Mouse (Mus musculus): ENCODE data around the gene Gm48552. TPM values are rescaled to one million over a fixed set of nuclear protein-coding genes. Genes with fewer than 3 reads are reported as not detected.

Gene Gm48552
- polyA plus RNA-seq, 1 experiment from 2014 or later = 2.7 TPM

DNA sequence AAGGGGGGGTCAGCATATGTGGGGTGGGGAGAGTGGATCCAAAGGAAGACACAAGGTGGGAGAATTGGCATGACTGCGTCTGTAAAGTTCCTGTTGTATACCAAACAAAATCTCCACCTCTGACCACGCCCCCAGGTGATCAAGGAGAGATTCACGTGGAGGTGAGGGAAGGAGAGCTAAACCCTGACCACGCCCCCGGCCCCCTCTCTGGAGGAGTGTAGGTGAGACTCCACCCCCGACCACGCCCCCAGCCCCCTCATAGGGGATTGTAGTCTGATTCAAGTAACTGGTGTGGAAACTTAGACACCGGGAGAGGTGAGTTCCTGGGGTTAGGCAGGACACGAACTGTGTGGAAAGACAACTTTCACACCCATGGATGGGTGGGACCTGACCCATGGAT is 15.3 kb downstream of the Gm48552 start:
- H3K4me1 ChIP-seq (replicated peaks) = peaks cover 63% of the 10 kb centered on the region
- H3K27ac ChIP-seq (replicated peaks) = no peak overlapping the region
- peaks cover 9% of the 10 kb centered on the region; the same call in 1 of the 2 replicates for H3K27me3 ChIP-seq
- ATAC-seq (ENCODE audit: low FRiP score, low read depth) = no peak
- H3K36me3 ChIP-seq = peaks cover 29% of the 10 kb centered on the region
- H3K9me3 ChIP-seq = no peaks in the 10 kb centered on the region
- 22% methylated on average over 9 of the region's 9 CpGs for WGBS
- H3K4me3 ChIP-seq = no peak overlapping the region
- no peak overlapping the region for H3K9ac ChIP-seq
- H3K4me2 ChIP-seq = no peak overlapping the region

GRCm38 (mm10) chr10:81404720-81405119 is 15.9 kb downstream of the Gm48552 start:
- Histone ChIP-seq H3K27me3 (peaks cover 9% of the 10 kb centered on the region; the same call in 1 of the 2 replicates), H3K4me3 (no peak overlapping the region), H3K4me2 (no peak overlapping the region; the same call in 1 of the 2 replicates), H3K4me1 (replicated peaks) (peaks cover 69% of the 10 kb centered on the region), H3K9me3 (no peaks in the 10 kb centered on the region), H3K9ac (no peak overlapping the region), H3K27ac (replicated peaks) (no peak overlapping the region), H3K36me3 (peaks cover 29% of the 10 kb centered on the region)
- 54% methylated on average over 18 of the region's 18 CpGs for WGBS
- ATAC-seq (ENCODE audit: low FRiP score, low read depth) = no peak

GRCm38 (mm10) chr10:81405588-81406201 is 16.9 kb downstream of the Gm48552 start:
- H3K9me3 ChIP-seq = no peaks in the 10 kb centered on the region
- no peak overlapping the region for H3K27ac ChIP-seq (replicated peaks)
- H3K4me1 ChIP-seq (replicated peaks) = peaks cover 69% of the 10 kb centered on the region
- no peak for ATAC-seq (ENCODE audit: low FRiP score, low read depth)
- no peak overlapping the region for H3K4me2 ChIP-seq
- H3K36me3 ChIP-seq = peaks cover 29% of the 10 kb centered on the region
- WGBS = 46% methylated on average over 13 of the region's 13 CpGs
- no peak overlapping the region for H3K4me3 ChIP-seq
- no peak overlapping the region for H3K9ac ChIP-seq
- peaks cover 9% of the 10 kb centered on the region; the same call in 1 of the 2 replicates for H3K27me3 ChIP-seq

- peaks cover 9% of the 10 kb centered on the region; the same call in 1 of the 2 replicates for H3K27me3 ChIP-seq
- peak overlapping the region; percentile 36 for H3K4me2 ChIP-seq
- WGBS = 30% methylated on average over 24 of the region's 24 CpGs
- peak overlapping the region; percentile 28; the same call in 1 of the 2 replicates for H3K27ac ChIP-seq (replicated peaks)
- H3K9ac ChIP-seq = 0 out of 2 replicates have a peak overlapping the region, but pooled peaks have one; percentile 21
- ATAC-seq (ENCODE audit: low FRiP score, low read depth) = no peak
- peaks cover 29% of the 10 kb centered on the region for H3K36me3 ChIP-seq
- H3K4me3 ChIP-seq = peak overlapping the region; percentile 17; the same call in 1 of the 2 replicates
- no peaks in the 10 kb centered on the region for H3K9me3 ChIP-seq
- peaks cover 70% of the 10 kb centered on the region for H3K4me1 ChIP-seq (replicated peaks)
Observed at GRCm38 (mm10) chr10:81406504-81407440, 18.0 kb downstream of the Gm48552 start.

- no peaks in the 10 kb centered on the region for H3K9me3 ChIP-seq
- 0 out of 2 replicates have a peak overlapping the region, but pooled peaks have one; percentile 21 for H3K9ac ChIP-seq
- peak overlapping the region; percentile 36 for H3K4me2 ChIP-seq
- H3K27ac ChIP-seq (replicated peaks) = peak overlapping the region; percentile 28; the same call in 1 of the 2 replicates
- WGBS = 27% methylated on average over 31 of the region's 31 CpGs
- peak overlapping the region; percentile 17; the same call in 1 of the 2 replicates for H3K4me3 ChIP-seq
- H3K36me3 ChIP-seq = peaks cover 29% of the 10 kb centered on the region
- no peak for ATAC-seq (ENCODE audit: low FRiP score, low read depth)
- H3K27me3 ChIP-seq = peaks cover 9% of the 10 kb centered on the region; the same call in 1 of the 2 replicates
- H3K4me1 ChIP-seq (replicated peaks) = peaks cover 69% of the 10 kb centered on the region
Observed at GRCm38 (mm10) chr10:81407539-81408423, 19.0 kb downstream of the Gm48552 start.

DNA sequence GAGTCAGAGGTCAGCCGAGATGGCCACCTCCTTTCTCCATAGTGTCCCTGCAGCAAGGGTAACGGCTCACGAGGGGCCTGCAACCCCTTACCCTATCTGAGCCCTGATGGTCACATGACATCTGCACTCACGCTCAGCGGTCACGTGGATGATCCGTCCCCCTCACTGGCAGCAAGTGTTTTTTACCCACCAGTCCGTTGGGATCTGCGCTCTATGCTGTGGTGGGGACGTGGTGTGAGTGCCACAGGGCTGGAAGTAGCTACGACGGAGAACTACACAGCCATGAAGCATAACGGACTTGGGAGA is 19.6 kb downstream of the Gm48552 start:
- H3K4me3 ChIP-seq = no peak overlapping the region
- H3K9me3 ChIP-seq = no peaks in the 10 kb centered on the region
- H3K4me2 ChIP-seq = no peak overlapping the region
- 48% methylated on average over 13 of the region's 13 CpGs for WGBS
- H3K36me3 ChIP-seq = peaks cover 29% of the 10 kb centered on the region
- no peak overlapping the region for H3K9ac ChIP-seq
- peaks cover 69% of the 10 kb centered on the region for H3K4me1 ChIP-seq (replicated peaks)
- H3K27ac ChIP-seq (replicated peaks) = no peak overlapping the region
- ATAC-seq (ENCODE audit: low FRiP score, low read depth) = no peak
- H3K27me3 ChIP-seq = peaks cover 9% of the 10 kb centered on the region; the same call in 1 of the 2 replicates

GRCm38 (mm10) chr10:81408871-81409291 is 20.1 kb downstream of the Gm48552 start:
- peaks cover 9% of the 10 kb centered on the region; the same call in 1 of the 2 replicates for H3K27me3 ChIP-seq
- H3K9ac ChIP-seq = no peak overlapping the region
- no peak for ATAC-seq (ENCODE audit: low FRiP score, low read depth)
- no peak overlapping the region for H3K27ac ChIP-seq (replicated peaks)
- H3K9me3 ChIP-seq = no peaks in the 10 kb centered on the region
- peaks cover 29% of the 10 kb centered on the region for H3K36me3 ChIP-seq
- no peak overlapping the region for H3K4me3 ChIP-seq
- peaks cover 70% of the 10 kb centered on the region for H3K4me1 ChIP-seq (replicated peaks)
- 19% methylated on average over 9 of the region's 9 CpGs for WGBS
- no peak overlapping the region for H3K4me2 ChIP-seq

- peaks cover 9% of the 10 kb centered on the region; the same call in 1 of the 2 replicates for H3K27me3 ChIP-seq
- H3K4me3 ChIP-seq = no peak overlapping the region
- no peak for ATAC-seq (ENCODE audit: low FRiP score, low read depth)
- H3K4me2 ChIP-seq = no peak overlapping the region
- H3K27ac ChIP-seq (replicated peaks) = 0 out of 2 replicates have a peak overlapping the region, but pooled peaks have one; percentile 22
- H3K4me1 ChIP-seq (replicated peaks) = peaks cover 74% of the 10 kb centered on the region
- WGBS = 19% methylated on average over 8 of the region's 8 CpGs
- H3K36me3 ChIP-seq = peaks cover 25% of the 10 kb centered on the region
- H3K9me3 ChIP-seq = no peaks in the 10 kb centered on the region
- no peak overlapping the region for H3K9ac ChIP-seq
Observed at GRCm38 (mm10) chr10:81409330-81409729, 20.5 kb downstream of the Gm48552 start.

- H3K4me3 ChIP-seq = no peak overlapping the region
- peaks cover 9% of the 10 kb centered on the region; the same call in 1 of the 2 replicates for H3K27me3 ChIP-seq
- H3K27ac ChIP-seq (replicated peaks) = peak overlapping the region; percentile 75; the same call in 1 of the 2 replicates
- H3K9me3 ChIP-seq = no peaks in the 10 kb centered on the region
- peaks cover 80% of the 10 kb centered on the region for H3K4me1 ChIP-seq (replicated peaks)
- no peak for ATAC-seq (ENCODE audit: low FRiP score, low read depth)
- H3K4me2 ChIP-seq = no peak overlapping the region
- 70% methylated on average over 4 of the region's 4 CpGs for WGBS
- peaks cover 18% of the 10 kb centered on the region for H3K36me3 ChIP-seq
- no peak overlapping the region for H3K9ac ChIP-seq
Observed at GRCm38 (mm10) chr10:81410350-81410749, 21.5 kb downstream of the Gm48552 start.

GRCm38 (mm10) chr10:81410981-81411380 is 22.2 kb downstream of the Gm48552 start:
- Histone ChIP-seq H3K27me3 (peaks cover 9% of the 10 kb centered on the region; the same call in 1 of the 2 replicates), H3K9ac (no peak overlapping the region), H3K4me3 (no peak overlapping the region), H3K9me3 (no peaks in the 10 kb centered on the region), H3K4me1 (replicated peaks) (peaks cover 86% of the 10 kb centered on the region), H3K36me3 (peaks cover 12% of the 10 kb centered on the region), H3K27ac (replicated peaks) (peak overlapping the region; percentile 75), H3K4me2 (no peak overlapping the region)
- 68% methylated on average over 9 of the region's 9 CpGs for WGBS
- ATAC-seq (ENCODE audit: low FRiP score, low read depth) = no peak

Data from hindbrain, embryonic 15.5 days (tissue).